Mouse (Mus musculus) embryo, embryonic 9.5 days (tissue): ENCODE measurements around the gene Crebl2.
A peak's percentile ranks its signal among the peaks of the same experiment; 100 is the strongest.

Experiments
- DNase-seq: peaks from one replicate; pipeline ENCODE4 v3.0.0-alpha.2; 2017; ENCODE audit errors: extremely low spot score

The Crebl2 gene

DNA sequence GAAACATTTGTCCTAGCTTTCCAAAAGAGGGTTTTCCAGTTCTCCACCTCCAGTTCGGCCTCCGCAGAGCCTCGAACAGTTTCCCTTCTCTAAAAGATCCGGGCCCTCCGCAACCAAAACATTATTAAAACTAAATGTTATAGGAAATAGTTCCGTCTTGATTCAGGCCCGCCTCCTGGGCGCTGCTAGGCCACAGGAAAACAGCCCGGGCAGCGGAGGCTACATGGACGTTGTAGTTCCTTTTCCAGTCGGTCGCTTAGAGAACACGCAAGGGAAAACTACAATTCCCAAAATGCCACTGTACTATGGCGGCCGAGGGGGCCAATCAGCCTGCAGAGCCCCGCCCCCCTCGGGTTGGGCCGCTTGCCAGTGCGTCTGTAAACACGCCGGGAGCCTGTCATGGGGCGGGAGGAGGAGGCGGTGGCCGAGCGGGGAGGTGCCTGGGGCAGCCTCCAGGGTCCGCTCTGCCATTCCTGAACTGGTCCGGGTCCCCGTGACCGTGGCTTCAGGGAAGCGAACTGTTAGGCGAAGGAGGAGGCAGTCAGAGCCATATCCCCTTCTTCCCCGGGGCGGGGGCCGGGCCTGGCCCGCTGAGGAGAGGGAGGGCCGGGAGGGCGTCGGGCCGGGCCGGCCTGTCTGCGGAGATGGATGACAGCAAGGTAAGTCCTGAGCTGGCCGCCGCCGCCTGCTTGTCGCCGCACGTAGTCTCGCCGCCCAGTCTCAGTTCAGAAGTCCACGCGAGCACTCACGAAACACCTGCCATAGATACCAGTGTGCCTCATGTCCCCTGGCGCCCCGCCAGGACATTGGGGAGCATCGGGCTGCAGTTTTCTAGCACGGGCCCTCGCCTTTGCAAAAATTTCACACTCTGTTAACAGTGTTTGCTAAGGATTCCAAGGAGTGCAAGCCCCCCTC, at the start of gene Crebl2:
Gene Crebl2, plus strand, starts transcription at position 369 of the 915 bp plus-strand sequence.
- peak; percentile 96 for DNase-seq

DNA sequence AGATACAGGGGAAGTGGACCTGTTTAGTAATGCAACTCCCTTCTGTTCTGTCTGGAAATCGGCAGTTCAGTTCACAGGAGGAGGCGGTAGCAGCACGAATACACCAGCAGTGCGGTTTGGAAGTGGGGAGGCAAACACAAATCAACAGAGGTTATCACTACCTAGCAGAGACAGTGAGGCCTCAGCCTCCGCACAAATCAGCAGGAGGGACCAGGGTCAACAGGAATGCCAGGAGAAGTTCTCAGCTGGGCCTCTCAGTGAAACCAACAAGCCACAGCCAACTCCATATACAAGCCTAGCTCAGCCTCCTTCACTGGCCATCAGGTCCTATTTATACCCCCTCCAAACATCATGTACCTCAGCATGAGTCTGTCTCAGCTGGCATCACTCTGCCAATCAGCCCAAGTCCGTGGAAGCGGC, 48.5 kb upstream of the Crebl2 start:
- no peak for DNase-seq

DNA sequence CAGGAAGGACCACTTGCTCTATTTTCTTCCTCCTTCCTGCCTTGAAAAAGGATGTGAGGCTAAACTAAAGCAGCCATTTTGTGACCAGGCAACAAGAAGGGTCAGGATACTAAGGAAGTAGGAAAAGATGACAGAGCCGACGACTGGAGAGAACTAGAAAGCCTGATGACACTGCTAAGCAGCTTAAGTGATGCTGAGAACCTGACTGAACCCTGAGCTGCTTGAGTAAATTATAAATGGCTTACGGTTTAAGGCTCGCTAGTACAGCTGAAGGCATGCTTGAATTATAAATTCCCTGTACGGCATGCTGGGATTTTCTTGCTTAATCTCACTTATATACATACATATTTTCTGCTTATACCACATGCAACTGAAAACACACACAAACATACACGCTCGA, 47.1 kb upstream of the Crebl2 start:
- no peak for DNase-seq

DNA sequence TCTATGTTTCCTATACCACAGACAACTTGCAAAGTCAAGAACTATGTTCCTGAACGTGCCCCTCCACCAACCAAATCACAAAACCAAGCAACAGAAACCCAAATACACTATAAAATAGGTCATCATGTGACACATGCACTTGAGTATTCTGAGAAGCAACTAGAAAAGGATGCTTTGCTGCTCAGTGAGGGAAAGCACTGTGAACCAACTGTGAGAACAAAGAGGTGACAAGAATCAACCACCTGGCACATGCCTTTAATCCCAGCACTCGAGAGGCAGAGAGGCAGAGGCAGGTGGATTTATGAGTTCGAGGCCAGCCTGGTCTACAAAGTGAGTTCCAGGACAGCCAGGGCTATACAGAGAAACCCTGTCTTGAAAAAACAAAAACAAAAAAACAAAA, 43.5 kb upstream of the Crebl2 start:
- no peak for DNase-seq

DNA sequence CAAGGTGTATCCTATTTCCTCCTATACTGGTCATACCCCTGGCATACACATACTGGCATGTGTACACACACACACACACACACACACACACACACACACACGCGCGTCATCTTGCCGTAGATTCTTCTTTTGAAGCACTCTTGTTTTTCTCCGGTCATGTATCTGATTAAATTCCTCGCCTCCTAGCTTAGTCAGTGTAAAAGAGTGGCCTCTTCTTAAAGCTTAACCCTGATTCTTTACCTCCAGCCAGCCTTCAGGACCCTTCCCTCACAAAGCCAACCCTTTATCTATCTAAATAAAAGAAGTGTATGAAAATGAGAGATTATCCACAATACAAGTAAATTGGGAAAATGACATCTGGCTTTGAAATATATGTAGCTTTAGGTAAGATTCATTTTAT, 40.9 kb upstream of the Crebl2 start:
- no peak for DNase-seq

DNA sequence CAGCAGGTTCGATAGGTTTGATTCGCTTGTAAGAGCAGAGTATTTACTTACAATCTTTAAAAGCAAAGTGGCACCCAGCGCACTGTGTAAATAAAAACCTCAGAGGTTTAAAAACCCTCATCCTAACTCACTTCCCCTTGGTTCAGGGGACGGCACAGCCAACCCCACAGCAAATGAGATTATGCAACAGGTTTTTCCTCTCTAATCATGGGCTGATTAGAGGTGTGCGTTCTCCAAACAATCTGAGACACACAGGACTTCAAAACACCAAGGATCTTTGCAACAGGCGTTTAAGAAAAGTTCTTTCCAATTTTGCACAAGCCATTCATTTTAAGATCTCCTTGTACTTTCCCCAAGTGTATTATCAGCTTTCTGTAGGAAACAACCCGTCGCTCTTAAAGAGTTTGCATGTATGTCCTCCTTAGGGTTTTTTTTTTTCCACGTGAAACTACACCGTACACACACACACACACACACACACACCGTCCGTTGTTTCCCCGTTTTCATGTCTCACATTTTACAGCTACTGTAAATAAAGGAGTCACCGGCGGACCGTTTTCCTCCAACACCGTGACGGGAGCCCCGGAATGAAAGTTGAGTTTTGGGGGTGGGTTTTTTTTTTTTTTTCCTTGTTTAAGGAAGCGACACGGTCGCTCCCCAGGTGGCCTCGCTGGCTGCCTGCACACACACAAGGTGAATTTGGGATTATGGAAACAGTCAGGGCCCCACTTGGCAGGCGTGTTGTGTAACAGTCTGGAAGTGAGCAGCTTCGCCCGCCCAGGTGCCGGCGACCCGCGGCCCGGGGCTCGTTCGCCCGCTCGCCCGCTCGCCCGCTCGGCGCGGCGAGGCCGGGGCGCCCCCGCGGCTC, 38.5 kb upstream of the Crebl2 start:
- DNase-seq: peak; percentile 29

DNA sequence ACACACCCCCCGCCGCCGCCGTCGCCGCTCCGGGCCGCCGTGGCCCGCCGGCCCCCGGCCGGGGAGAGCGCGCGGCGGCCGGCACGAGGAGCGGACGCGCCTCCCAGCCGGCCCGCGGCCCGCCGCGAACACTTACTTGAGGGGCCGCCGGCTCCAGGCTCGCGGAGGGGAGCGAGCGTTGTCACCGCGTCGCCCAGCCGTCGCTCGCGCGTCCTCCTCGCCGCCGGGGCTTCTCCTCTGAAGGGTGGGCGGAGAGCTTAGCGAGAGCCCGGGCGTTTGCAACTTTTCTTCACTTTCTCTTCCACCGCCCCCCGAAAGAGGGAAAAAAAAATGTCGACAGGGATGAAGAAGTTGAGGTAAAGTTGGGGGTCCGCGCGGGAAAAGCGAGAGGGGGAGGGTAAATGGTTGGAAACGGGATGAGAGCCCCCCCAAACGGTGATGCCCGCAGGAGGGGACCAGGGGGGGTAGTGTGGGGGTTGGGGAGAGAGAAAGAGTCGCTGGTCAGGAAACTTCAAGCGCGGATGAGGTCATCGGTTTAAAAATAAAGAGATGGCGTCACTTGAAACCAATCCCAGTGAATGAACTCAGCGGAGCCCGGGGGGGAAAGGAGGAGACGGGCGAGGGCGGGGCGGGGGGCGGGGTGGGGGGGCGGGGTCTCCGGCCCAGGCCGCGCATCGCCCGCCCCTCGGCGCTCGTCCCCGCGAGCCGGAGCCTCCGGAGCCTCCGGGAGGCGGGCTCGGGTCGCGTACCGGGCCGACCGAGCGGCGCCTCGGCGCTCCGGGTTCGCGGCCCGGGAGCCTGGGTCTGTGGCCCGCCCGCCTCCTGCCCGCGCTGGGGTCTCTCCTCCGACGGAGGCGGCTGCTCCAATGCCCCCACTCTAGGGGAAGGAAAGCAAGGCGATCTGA, 37.6 kb upstream of the Crebl2 start, which contains the start of gene Dusp16:
Gene Dusp16, minus strand, starts transcription at position 485 of the 905 bp plus-strand sequence.
- peak; percentile 92 for DNase-seq

DNA sequence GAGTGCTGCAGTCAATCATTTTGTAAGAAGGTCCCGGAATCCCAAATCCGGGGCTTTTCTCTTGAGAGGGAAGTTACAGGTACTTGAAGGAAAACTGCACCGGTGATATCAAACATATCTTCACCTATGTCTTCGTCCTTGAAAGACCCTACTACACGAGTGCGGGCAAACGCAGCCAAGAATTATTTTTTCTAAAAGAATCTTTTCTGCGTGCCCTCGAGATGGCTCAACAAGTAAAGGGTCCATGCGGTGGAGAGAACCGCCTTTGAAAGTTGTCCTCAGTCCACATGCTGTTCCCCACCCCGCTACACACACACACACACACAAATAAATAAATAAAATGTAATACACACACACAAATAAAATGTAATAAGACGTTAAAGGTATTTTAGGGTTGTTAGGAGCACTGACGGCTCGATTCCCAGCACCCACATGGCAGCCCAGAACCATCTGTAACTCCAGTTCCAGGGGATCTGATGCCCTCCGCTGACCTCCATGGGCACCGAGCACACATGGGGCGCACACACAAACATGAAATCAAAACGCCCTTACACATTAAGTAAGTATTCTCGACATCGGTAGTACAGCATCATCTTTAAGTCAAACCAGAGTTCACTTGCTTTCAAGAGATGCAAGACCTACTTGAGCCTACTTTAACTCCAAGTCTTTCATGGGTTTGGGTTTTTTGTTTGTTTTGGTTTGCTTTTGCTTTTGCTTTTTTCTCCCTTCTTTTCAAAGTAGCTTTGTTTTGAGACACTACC, 36.7 kb upstream of the Crebl2 start:
- peak; percentile 9 for DNase-seq

DNA sequence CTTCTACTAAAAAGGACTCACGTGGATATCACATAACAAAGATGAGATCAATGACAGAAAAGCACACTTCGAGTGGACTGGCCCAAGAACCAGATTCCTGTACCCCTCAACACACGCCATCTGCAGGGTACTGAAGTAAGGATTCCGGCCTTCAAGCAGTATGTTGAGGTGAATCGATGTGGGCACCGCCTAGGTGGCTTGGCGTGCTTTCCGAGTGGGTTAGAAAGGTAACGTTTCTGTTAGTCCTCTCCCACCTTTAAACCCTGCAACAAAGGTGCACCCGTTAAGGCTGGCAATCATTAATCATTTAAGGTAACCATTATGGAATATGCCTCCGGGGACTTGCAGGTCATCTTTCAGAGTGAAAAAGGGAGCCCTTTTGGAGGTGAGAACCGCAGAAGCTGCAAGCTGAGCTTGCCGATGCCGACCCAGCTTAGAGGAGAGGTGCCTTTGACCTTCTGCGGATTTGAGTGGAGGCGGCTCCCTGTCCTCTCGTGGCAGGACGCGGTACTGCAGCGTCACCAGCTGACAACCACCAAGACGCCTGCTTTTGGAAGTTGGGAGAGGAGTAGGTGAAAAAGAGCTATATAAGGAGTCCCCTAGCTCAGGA, 35.9 kb upstream of the Crebl2 start:
- peak; percentile 80 for DNase-seq

DNA sequence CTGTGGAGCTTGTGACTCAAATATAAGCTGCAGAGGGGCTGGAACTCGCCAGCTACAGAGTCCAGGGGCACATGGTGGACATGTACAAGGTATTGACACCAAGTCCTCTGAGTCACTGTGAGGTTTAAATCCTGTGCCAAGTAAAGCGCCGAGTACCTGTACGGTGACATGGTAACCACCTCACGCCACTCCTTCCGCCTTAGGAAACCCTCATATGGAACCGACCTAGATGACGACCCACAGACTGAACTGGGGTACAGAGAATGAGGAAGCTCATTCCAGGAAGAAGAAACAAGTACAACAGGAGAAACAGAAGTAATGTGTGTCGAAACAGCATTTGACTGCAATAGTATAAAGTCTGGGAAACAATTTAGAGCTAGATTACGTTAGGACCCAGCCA, 33.7 kb upstream of the Crebl2 start:
- DNase-seq: no peak

DNA sequence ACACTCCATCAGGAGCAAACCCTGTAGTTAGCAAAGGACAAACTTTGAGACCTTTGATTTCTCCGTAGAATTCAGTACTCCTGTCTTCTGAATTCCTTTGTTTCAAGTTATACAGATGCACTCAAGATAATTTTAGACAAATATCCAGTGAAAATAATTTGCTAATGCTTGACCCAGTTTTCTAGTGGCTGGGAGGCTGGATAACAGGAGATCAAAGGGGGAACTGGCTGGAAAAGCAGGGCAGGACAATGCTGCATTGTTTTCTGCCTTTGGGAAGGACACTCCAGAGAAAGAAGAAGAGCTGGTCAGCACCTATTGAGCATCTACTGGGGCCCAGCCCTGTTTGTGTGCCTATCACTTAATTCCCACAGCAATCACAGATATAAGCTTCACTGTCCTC, 28.5 kb upstream of the Crebl2 start:
- DNase-seq: no peak

DNA sequence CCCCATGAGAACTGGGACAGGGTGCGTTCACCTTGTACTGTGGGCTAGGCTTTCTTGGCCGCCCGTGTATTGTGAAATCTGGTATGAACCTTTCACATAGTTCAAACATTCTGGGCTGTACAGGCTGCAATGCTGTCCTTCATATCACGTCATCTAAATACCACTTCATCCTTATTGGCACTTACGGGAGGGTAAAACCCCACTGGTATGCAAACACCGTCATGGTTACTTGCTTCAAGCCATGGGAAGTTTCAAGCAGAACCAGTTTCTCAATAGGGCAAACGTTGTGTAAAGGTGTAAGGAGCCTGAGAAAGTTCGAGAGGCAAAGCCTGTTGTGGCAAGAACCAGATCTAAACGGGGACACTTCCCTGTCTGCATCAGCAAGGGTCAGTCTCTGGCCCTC, 27.3 kb upstream of the Crebl2 start:
- DNase-seq: no peak

DNA sequence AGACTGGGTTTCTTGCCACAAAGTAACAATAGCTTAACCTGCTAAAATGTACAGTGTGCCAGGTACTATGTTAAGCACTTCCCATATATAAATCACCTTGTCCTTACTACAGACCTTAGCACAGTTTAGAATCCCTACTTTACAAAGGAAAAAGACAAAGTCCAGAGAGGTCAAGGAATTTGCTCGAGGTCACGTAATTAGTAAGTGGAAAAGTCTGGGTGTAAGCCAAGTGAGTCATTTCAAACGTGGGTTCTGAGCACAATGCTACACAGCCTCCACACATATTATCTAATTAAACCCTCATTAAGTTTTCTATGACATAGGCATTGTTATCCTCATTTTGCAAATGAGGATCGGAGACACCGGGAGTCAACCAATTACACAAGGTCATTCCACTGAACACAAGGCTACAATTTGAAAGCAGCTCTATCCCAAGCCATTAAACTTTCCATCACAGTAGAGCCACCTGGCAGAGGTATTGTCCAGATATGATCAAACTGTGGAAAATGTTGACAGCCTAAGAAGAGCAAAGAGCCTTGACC, 25.1 kb upstream of the Crebl2 start:
- DNase-seq: no peak

DNA sequence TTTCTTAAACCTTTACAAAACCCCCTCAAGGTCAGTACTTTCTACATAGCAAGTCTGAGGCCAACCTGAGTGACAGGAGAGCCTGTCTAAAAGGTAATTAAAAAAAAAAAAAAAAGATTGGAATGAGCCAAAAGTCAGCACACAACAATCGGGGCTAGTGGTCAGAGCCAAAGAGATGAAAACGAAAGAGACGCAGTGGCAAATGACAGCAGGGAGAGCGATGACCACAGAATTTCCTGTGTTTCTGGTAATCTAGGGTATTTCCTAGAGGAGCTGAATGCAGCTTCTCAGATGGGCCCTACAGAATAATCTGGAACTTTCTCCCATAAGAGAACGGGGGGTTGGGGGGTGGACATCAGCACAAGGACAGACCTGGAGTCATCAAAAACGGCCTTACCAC, 23.8 kb upstream of the Crebl2 start:
- DNase-seq: no peak

DNA sequence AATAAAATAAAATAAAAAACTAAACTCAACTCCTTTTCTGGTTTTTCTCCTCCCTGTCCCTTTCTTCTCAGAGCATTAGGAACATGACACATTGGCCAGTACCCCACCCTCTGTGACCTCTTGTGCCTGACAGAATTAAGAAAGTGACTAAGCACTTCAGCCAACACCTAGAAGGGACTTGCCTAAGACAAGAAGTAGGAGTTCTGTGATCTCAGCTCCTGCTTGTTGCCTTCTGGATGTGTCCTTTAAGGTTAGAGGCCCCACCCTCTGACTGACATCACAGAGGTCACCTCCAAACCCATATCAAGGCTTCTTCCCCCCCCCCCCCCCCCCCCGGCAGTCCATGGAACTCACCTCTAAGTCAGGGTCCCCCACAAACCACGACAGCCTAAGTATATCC, 22.9 kb upstream of the Crebl2 start:
- DNase-seq: no peak

DNA sequence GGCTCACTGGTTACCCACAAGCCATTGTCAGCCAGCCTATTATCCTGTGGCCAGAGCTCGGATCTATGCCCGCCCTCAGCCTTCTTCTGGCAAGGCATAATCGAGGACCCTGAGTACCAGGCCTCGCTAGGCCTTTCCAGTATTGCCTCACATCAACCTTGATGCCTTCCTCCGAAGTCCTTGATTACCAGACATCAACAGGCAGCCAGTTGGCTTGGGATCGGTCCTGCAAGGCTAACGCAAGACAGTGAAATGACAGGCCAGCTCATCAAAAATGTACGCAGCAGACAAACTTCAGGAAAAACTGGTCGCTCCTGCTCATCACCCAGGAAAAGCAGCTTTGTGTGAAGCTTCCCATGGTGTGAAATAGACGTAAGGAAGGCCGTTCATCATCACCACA, 22.2 kb upstream of the Crebl2 start:
- DNase-seq: no peak

DNA sequence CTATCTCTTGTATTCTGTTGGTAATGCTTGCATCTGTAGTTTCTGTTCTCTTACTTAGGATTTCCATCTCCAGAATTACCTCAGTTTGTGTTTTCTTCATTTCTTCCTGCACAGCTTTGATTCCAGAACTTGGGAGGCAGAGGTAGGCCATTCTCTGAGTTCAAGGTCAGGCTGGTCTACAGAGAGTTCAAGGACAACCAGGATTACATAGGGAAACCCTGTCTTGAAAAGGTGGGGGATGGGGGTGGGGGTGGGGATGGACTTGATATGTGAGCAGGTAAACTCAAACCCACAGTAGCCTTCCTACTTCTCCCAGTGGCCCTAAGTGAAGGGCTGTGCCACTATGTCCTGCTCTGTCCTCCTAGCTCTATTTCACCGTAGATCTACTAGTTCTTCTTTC, 16.9 kb upstream of the Crebl2 start:
- no peak for DNase-seq

DNA sequence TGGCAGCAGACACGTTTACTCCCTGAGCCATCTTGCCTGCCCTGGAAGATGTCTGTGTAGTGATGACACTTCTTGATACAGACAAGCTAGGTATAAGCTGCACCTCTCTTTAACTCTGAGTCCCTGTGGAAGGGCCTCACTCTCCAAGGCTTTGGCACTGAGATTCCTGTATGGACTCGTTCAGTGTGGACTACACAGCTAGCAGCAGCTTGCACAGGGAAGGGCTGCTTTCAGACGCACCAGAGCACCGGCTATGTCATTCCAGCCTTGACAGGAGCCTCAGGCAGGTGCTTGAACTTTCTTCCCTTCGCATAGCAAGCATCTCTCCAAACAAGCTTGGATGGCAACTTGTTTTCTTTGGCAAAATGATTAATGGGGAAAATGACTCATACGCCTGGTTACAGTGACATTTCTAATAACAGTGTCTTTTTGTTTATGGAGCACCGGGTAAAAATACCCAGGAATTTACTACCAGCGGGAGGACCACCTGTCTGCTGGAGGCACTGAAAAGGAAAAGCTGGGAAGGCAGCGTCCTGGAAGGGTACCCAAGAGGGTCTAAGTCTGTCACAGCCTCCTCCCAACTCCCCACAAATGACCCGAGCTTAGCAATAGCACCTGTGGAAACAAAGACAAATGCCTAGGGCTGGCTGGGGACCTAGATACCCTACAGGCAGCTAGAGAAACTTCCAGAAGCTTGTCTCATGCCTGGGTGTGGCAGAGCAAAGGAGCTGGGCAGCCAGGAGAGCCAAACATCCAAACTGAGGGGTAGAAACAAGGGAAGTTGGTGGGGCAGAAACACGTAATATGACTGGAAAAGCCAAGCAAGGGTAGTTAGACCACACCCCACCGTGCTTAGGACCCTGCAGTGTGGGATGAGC, 12.7 kb upstream of the Crebl2 start:
- DNase-seq: no peak

DNA sequence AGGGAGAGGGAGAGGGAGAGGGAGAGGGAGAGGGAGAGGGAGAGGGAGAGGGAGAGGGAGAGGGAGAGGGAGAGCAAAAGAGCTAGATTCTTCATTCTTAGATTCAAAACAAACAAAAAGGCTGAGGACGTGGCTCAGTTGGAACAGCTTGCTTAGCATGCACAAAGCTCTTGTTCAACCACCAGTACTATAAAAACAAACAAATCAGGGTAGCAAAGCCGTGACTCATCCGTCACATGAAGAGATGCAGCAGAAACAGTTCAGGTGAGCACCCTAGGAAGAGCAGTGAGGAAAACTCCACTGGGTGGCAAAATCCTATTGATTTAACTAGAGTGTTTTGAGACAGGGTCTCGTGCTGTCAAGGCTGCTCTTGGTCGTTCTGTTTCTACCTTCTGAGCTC, 10.2 kb upstream of the Crebl2 start:
- DNase-seq: no peak
